Mouse (Mus musculus) liver (tissue): Measurements from ENCODE around the gene Hist1h2be.
"Not testable (repeated sequence)": the region's sequence is repeated elsewhere in the genome, so short reads cannot be mapped to it uniquely, and the experiment has no call there.

Source experiments
- DNase-seq: peaks from one replicate; pipeline ENCODE4 v3.0.0-alpha.2; 2020; ENCODE audit warnings: mixed read lengths

Hist1h2be gene

GRCm38 (mm10) chr13:23591206-23591605, 29.7 kb downstream of the Hist1h2be start:
- no peak for DNase-seq

GRCm38 (mm10) chr13:23586940-23587225, 34.0 kb downstream of the Hist1h2be start:
- DNase-seq, result no peak

GRCm38 (mm10) chr13:23586099-23586939, 34.6 kb downstream of the Hist1h2be start:
- peak; percentile 19 for DNase-seq

GRCm38 (mm10) chr13:23585442-23586098, 35.4 kb downstream of the Hist1h2be start:
- DNase-seq, result peak; percentile 86

GRCm38 (mm10) chr13:23585029-23585441, 35.9 kb downstream of the Hist1h2be start:
- peak; percentile 85 for DNase-seq

- DNase-seq, result peak; percentile 31
Measured at GRCm38 (mm10) chr13:23584331-23584730, 36.6 kb downstream of the Hist1h2be start.

GRCm38 (mm10) chr13:23583387-23584068, 37.4 kb downstream of the Hist1h2be start:
- DNase-seq, result no peak

GRCm38 (mm10) chr13:23582219-23583056, 38.5 kb downstream of the Hist1h2be start:
- peak; percentile 25 for DNase-seq

GRCm38 (mm10) chr13:23581408-23582218, 39.3 kb downstream of the Hist1h2be start, which contains the start of gene Hist1h4d:
Hist1h4d (plus strand) TSS chr13:23581598.
- peak; percentile 94 for DNase-seq

- DNase-seq, result no peak
Measured at GRCm38 (mm10) chr13:23577835-23578234, 43.1 kb downstream of the Hist1h2be start.

- DNase-seq, result peak; percentile 28
Measured at GRCm38 (mm10) chr13:23576906-23577639, 43.9 kb downstream of the Hist1h2be start.

- DNase-seq, result peak; percentile 38
Measured at GRCm38 (mm10) chr13:23576351-23576881, 44.5 kb downstream of the Hist1h2be start.

- peak; percentile 35 for DNase-seq
Measured at GRCm38 (mm10) chr13:23575864-23576313, 45.0 kb downstream of the Hist1h2be start.

- peak; percentile 74 for DNase-seq
Measured at GRCm38 (mm10) chr13:23575271-23575851, 45.6 kb downstream of the Hist1h2be start, which contains the start of gene Hist1h3d. Hist1h3d (plus strand) TSS chr13:23575763.

GRCm38 (mm10) chr13:23574546-23575170, 46.3 kb downstream of the Hist1h2be start:
- DNase-seq, result not testable (repeated sequence)

- DNase-seq, result peak; percentile 94
Measured at GRCm38 (mm10) chr13:23573898-23574524, 46.9 kb downstream of the Hist1h2be start, which contains the start of the genes Hist1h2bf and Hist1h2ad. Hist1h2bf (minus strand) TSS chr13:23574196. Hist1h2ad (plus strand) TSS chr13:23574381.

- peak; percentile 47 for DNase-seq
Measured at GRCm38 (mm10) chr13:23573034-23573897, 47.7 kb downstream of the Hist1h2be start.
